Mouse (Mus musculus): ENCODE results near the gene Plin5.

DNA sequence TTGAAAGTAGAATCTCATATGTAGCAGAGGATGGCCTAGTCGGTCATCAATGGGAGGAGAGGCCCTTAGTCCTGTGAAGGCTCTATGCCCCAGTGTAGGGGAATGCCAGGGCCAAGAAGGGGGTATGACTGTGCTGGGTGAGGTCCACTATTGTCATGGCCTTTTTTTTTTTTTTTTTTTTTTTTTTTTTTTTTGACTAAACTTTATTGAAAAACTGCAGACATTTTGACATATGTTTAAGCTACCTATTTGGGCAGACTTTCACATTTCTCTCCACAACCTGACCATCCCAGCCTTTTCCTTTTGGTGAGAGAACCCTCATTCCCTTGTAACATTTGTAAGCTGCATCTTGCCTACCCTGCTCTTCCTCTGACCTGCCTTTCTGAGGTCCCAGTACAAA lies 25.1 kb downstream of the Plin5 start:
- TF ChIP-seq POLR2A (IDR thresholded peaks at IDR 0.05; ENCODE audit: insufficient read depth, low read depth, low read length) (no peak), CTCF (IDR thresholded peaks at IDR 0.05) (no peak), EP300 (IDR thresholded peaks at IDR 0.05; ENCODE audit: insufficient read depth, low read depth, low read length) (no peak)

Measured in heart, adult 2 months (tissue).